Mouse (Mus musculus): ENCODE results near the gene Celsr1. TPM values are rescaled to one million over a fixed set of nuclear protein-coding genes. Genes with fewer than 3 reads are reported as not detected.
A peak's percentile ranks its signal among the peaks of the same experiment; 100 is the strongest.

Celsr1 gene
- polyA plus RNA-seq, 1 experiment from 2014 or later: 5.1 TPM

GRCm38 (mm10) chr15:85921855-85922254 is 111.7 kb downstream of the Celsr1 start:
- WGBS: 95% methylated on average over 11 of the region's 11 CpGs
- H3K27ac ChIP-seq (ENCODE audit: low read depth, low read length): no peak overlapping the region
- H3K27me3 ChIP-seq (ENCODE audit: control insufficient read depth, insufficient read depth, low read length): no peaks in the 10 kb centered on the region
- no peak for DNase-seq (ENCODE audit: low spot score)
- no peak overlapping the region for H3K4me3 ChIP-seq (ENCODE audit: low read depth, low read length)
- ATAC-seq (ENCODE audit: low FRiP score): no peak
- H3K9me3 ChIP-seq (ENCODE audit: control insufficient read depth, low read length): no peaks in the 10 kb centered on the region
- no peak overlapping the region for H3K9ac ChIP-seq (ENCODE audit: low read depth, low read length)
- H3K36me3 ChIP-seq (ENCODE audit: control insufficient read depth, insufficient read depth, low read length): no peaks in the 10 kb centered on the region
- no peak overlapping the region for H3K4me2 ChIP-seq (replicated peaks; ENCODE audit: low read depth, low read length)
- no peaks in the 10 kb centered on the region for H3K4me1 ChIP-seq (replicated peaks; ENCODE audit: control insufficient read depth, insufficient read depth, low read length)

- ATAC-seq (ENCODE audit: low FRiP score) (peak; percentile 51), DNase-seq (ENCODE audit: low spot score) (peak; percentile 27)
- H3K36me3 ChIP-seq (ENCODE audit: control insufficient read depth, insufficient read depth, low read length): peaks cover 2% of the 10 kb centered on the region; the same call in 1 of the 2 replicates
- no peaks in the 10 kb centered on the region; the same call in 1 of the 2 replicates for H3K9me3 ChIP-seq (ENCODE audit: control insufficient read depth, low read length)
- 48% methylated on average over 8 of the region's 8 CpGs for WGBS
- no peak overlapping the region for H3K27ac ChIP-seq (ENCODE audit: low read depth, low read length)
- H3K4me3 ChIP-seq (ENCODE audit: low read depth, low read length): no peak overlapping the region
- H3K4me1 ChIP-seq (replicated peaks; ENCODE audit: control insufficient read depth, insufficient read depth, low read length): no peaks in the 10 kb centered on the region
- no peaks in the 10 kb centered on the region for H3K27me3 ChIP-seq (ENCODE audit: control insufficient read depth, insufficient read depth, low read length)
- H3K4me2 ChIP-seq (replicated peaks; ENCODE audit: low read depth, low read length): no peak overlapping the region
- H3K9ac ChIP-seq (ENCODE audit: low read depth, low read length): no peak overlapping the region
These were observed 113.7 kb downstream of the Celsr1 start for GRCm38 (mm10) chr15:85919892-85920248.

- no peak overlapping the region for H3K9ac ChIP-seq (ENCODE audit: low read depth, low read length)
- DNase-seq (ENCODE audit: low spot score) (no peak), ATAC-seq (ENCODE audit: low FRiP score) (peak; percentile 63)
- H3K4me1 ChIP-seq (replicated peaks; ENCODE audit: control insufficient read depth, insufficient read depth, low read length): no peaks in the 10 kb centered on the region
- no peak overlapping the region for H3K4me3 ChIP-seq (ENCODE audit: low read depth, low read length)
- no peaks in the 10 kb centered on the region; the same call in 1 of the 2 replicates for H3K9me3 ChIP-seq (ENCODE audit: control insufficient read depth, low read length)
- H3K4me2 ChIP-seq (replicated peaks; ENCODE audit: low read depth, low read length): no peak overlapping the region
- WGBS: 46% methylated on average over 8 of the region's 8 CpGs
- peaks cover 2% of the 10 kb centered on the region; the same call in 1 of the 2 replicates for H3K36me3 ChIP-seq (ENCODE audit: control insufficient read depth, insufficient read depth, low read length)
- H3K27me3 ChIP-seq (ENCODE audit: control insufficient read depth, insufficient read depth, low read length): no peaks in the 10 kb centered on the region
- no peak overlapping the region for H3K27ac ChIP-seq (ENCODE audit: low read depth, low read length)
These were observed 114.2 kb downstream of the Celsr1 start for GRCm38 (mm10) chr15:85919191-85919891.

GRCm38 (mm10) chr15:85913605-85914004 is 120.0 kb downstream of the Celsr1 start:
- Histone ChIP-seq H3K9me3 (ENCODE audit: control insufficient read depth, low read length) (no peaks in the 10 kb centered on the region; the same call in none of the 2 replicates), H3K4me1 (replicated peaks; ENCODE audit: control insufficient read depth, insufficient read depth, low read length) (no peaks in the 10 kb centered on the region), H3K27ac (ENCODE audit: low read depth, low read length) (no peak overlapping the region), H3K4me2 (replicated peaks; ENCODE audit: low read depth, low read length) (no peak overlapping the region), H3K36me3 (ENCODE audit: control insufficient read depth, insufficient read depth, low read length) (peaks cover 2% of the 10 kb centered on the region; the same call in 1 of the 2 replicates), H3K9ac (ENCODE audit: low read depth, low read length) (no peak overlapping the region), H3K4me3 (ENCODE audit: low read depth, low read length) (no peak overlapping the region), H3K27me3 (ENCODE audit: control insufficient read depth, insufficient read depth, low read length) (no peaks in the 10 kb centered on the region)
- peak; percentile 89 for DNase-seq (ENCODE audit: low spot score)
- no peak for ATAC-seq (ENCODE audit: low FRiP score)
- 40% methylated on average over 2 of the region's 2 CpGs for WGBS

GRCm38 (mm10) chr15:85909931-85910330 is 123.6 kb downstream of the Celsr1 start:
- Histone ChIP-seq H3K27ac (ENCODE audit: low read depth, low read length) (no peak overlapping the region), H3K4me2 (replicated peaks; ENCODE audit: low read depth, low read length) (no peak overlapping the region), H3K27me3 (ENCODE audit: control insufficient read depth, insufficient read depth, low read length) (no peaks in the 10 kb centered on the region), H3K9me3 (ENCODE audit: control insufficient read depth, low read length) (no peaks in the 10 kb centered on the region; the same call in 1 of the 2 replicates), H3K4me1 (replicated peaks; ENCODE audit: control insufficient read depth, insufficient read depth, low read length) (no peaks in the 10 kb centered on the region), H3K36me3 (ENCODE audit: control insufficient read depth, insufficient read depth, low read length) (no peaks in the 10 kb centered on the region), H3K9ac (ENCODE audit: low read depth, low read length) (no peak overlapping the region), H3K4me3 (ENCODE audit: low read depth, low read length) (no peak overlapping the region)
- ATAC-seq (ENCODE audit: low FRiP score): no peak
- 73% methylated on average over 10 of the region's 10 CpGs for WGBS
- no peak for DNase-seq (ENCODE audit: low spot score)

- Histone ChIP-seq H3K4me2 (replicated peaks; ENCODE audit: low read depth, low read length) (no peak overlapping the region), H3K36me3 (ENCODE audit: control insufficient read depth, insufficient read depth, low read length) (no peaks in the 10 kb centered on the region)
- ATAC-seq (ENCODE audit: low FRiP score): no peak
These were observed 124.1 kb downstream of the Celsr1 start for GRCm38 (mm10) chr15:85909492-85909829.

GRCm38 (mm10) chr15:85908660-85909491 is 124.7 kb downstream of the Celsr1 start:
- H3K36me3 ChIP-seq (ENCODE audit: control insufficient read depth, insufficient read depth, low read length): no peaks in the 10 kb centered on the region
- H3K9me3 ChIP-seq (ENCODE audit: control insufficient read depth, low read length): no peaks in the 10 kb centered on the region; the same call in 1 of the 2 replicates
- WGBS: 91% methylated on average over 7 of the region's 7 CpGs
- no peaks in the 10 kb centered on the region for H3K27me3 ChIP-seq (ENCODE audit: control insufficient read depth, insufficient read depth, low read length)
- H3K27ac ChIP-seq (ENCODE audit: low read depth, low read length): no peak overlapping the region
- DNase-seq (ENCODE audit: low spot score): no peak
- H3K9ac ChIP-seq (ENCODE audit: low read depth, low read length): no peak overlapping the region
- no peak overlapping the region for H3K4me3 ChIP-seq (ENCODE audit: low read depth, low read length)
- ATAC-seq (ENCODE audit: low FRiP score): no peak
- H3K4me1 ChIP-seq (replicated peaks; ENCODE audit: control insufficient read depth, insufficient read depth, low read length): no peaks in the 10 kb centered on the region
- H3K4me2 ChIP-seq (replicated peaks; ENCODE audit: low read depth, low read length): no peak overlapping the region

More at GRCm38 (mm10) chr15:85909492-85909829, 124.1 kb downstream of the Celsr1 start:
- Histone ChIP-seq H3K9me3 (ENCODE audit: control insufficient read depth, low read length) (no peaks in the 10 kb centered on the region; the same call in 1 of the 2 replicates), H3K27me3 (ENCODE audit: control insufficient read depth, insufficient read depth, low read length) (no peaks in the 10 kb centered on the region), H3K4me3 (ENCODE audit: low read depth, low read length) (no peak overlapping the region), H3K27ac (ENCODE audit: low read depth, low read length) (no peak overlapping the region), H3K4me1 (replicated peaks; ENCODE audit: control insufficient read depth, insufficient read depth, low read length) (no peaks in the 10 kb centered on the region), H3K9ac (ENCODE audit: low read depth, low read length) (no peak overlapping the region)
- no peak for DNase-seq (ENCODE audit: low spot score)
- 89% methylated on average over 3 of the region's 3 CpGs for WGBS

GRCm38 (mm10) chr15:85903826-85904225 is 129.8 kb downstream of the Celsr1 start:
- DNase-seq (ENCODE audit: low spot score): no peak
- no peak overlapping the region for H3K9ac ChIP-seq (ENCODE audit: low read depth, low read length)
- H3K36me3 ChIP-seq (ENCODE audit: control insufficient read depth, insufficient read depth, low read length): no peaks in the 10 kb centered on the region
- no peaks in the 10 kb centered on the region for H3K9me3 ChIP-seq (ENCODE audit: control insufficient read depth, low read length)
- WGBS: 75% methylated on average over 8 of the region's 8 CpGs
- H3K27me3 ChIP-seq (ENCODE audit: control insufficient read depth, insufficient read depth, low read length): no peaks in the 10 kb centered on the region
- H3K4me2 ChIP-seq (replicated peaks; ENCODE audit: low read depth, low read length): no peak overlapping the region
- no peak overlapping the region for H3K4me3 ChIP-seq (ENCODE audit: low read depth, low read length)
- H3K27ac ChIP-seq (ENCODE audit: low read depth, low read length): no peak overlapping the region
- no peak for ATAC-seq (ENCODE audit: low FRiP score)
- H3K4me1 ChIP-seq (replicated peaks; ENCODE audit: control insufficient read depth, insufficient read depth, low read length): no peaks in the 10 kb centered on the region

Data from hindbrain, embryonic 11.5 days (tissue).